Mouse (Mus musculus): ENCODE data around the gene Ptprm. TPM values are rescaled to one million over a fixed set of nuclear protein-coding genes. Genes with fewer than 3 reads are reported as not detected.

Ptprm gene
- polyA plus RNA-seq, 1 experiment from 2014 or later: 45.7 TPM

DNA sequence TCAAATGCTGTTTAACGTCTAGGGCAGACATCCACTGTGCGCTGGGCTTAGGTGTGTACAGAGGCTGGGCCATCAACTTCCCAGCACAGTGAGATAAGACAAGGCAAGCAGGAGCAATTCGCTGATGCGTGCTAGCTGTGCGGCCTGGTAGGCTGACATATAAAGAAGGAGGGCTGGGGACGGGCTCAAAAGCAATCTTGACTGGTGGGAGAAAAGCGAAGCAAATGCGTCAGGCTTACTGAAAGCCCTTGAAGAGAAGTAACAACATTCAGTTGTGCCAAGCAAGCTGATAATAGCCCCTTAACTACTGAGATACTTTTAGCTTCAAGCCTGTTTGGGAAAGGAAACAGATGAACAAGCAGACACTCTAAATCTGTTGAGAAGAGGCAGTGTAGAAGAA, 217.8 kb downstream of the Ptprm start:
- no peaks in the 10 kb centered on the region for H3K9me3 ChIP-seq (ENCODE audit: control insufficient read depth, low read length)
- no peak overlapping the region for H3K27ac ChIP-seq (ENCODE audit: low read length)
- ATAC-seq (ENCODE audit: low read depth): no peak
- H3K4me2 ChIP-seq (ENCODE audit: low read depth, low read length): no peak overlapping the region
- H3K36me3 ChIP-seq (ENCODE audit: control insufficient read depth, insufficient read depth, low read length): no peaks in the 10 kb centered on the region
- WGBS: 70% methylated on average over 8 of the region's 8 CpGs
- H3K27me3 ChIP-seq (ENCODE audit: control insufficient read depth, insufficient read depth, low read depth, low read length): no peaks in the 10 kb centered on the region
- H3K4me3 ChIP-seq (ENCODE audit: low read length): no peak overlapping the region
- no peak overlapping the region for H3K9ac ChIP-seq (ENCODE audit: low read length)
- peaks cover 21% of the 10 kb centered on the region for H3K4me1 ChIP-seq (replicated peaks; ENCODE audit: control insufficient read depth, insufficient read depth, low read length)

DNA sequence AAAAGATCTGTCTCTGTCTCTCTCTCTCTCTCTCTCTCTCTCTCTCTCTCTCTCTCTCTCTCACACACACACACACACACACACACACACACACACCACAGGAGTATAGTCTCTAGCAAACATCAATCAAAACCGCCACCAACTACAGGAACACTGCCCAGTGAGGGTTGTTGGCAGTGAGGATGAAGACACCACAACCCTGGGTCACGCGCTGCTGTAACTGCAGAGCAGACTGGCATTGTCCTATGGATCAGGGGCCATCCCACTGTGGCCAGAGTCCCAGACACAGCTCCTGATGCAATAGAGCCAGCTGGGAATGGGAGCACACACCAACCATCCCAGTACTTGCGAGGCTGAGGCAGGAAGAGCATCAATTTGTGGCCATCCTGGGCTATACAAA, 220.0 kb downstream of the Ptprm start:
- no peak; the same call in 1 of the 2 replicates for ATAC-seq (ENCODE audit: low read depth)
- H3K27me3 ChIP-seq (ENCODE audit: control insufficient read depth, insufficient read depth, low read depth, low read length): no peaks in the 10 kb centered on the region
- no peak overlapping the region for H3K9ac ChIP-seq (ENCODE audit: low read length)
- no peak overlapping the region for H3K4me2 ChIP-seq (ENCODE audit: low read depth, low read length)
- H3K9me3 ChIP-seq (ENCODE audit: control insufficient read depth, low read length): no peaks in the 10 kb centered on the region
- no peak overlapping the region for H3K4me3 ChIP-seq (ENCODE audit: low read length)
- H3K36me3 ChIP-seq (ENCODE audit: control insufficient read depth, insufficient read depth, low read length): no peaks in the 10 kb centered on the region
- WGBS: 74% methylated on average over 4 of the region's 4 CpGs
- H3K4me1 ChIP-seq (replicated peaks; ENCODE audit: control insufficient read depth, insufficient read depth, low read length): peaks cover 21% of the 10 kb centered on the region
- peak overlapping the region; percentile 42; the same call in 1 of the 2 replicates for H3K27ac ChIP-seq (ENCODE audit: low read length)

DNA sequence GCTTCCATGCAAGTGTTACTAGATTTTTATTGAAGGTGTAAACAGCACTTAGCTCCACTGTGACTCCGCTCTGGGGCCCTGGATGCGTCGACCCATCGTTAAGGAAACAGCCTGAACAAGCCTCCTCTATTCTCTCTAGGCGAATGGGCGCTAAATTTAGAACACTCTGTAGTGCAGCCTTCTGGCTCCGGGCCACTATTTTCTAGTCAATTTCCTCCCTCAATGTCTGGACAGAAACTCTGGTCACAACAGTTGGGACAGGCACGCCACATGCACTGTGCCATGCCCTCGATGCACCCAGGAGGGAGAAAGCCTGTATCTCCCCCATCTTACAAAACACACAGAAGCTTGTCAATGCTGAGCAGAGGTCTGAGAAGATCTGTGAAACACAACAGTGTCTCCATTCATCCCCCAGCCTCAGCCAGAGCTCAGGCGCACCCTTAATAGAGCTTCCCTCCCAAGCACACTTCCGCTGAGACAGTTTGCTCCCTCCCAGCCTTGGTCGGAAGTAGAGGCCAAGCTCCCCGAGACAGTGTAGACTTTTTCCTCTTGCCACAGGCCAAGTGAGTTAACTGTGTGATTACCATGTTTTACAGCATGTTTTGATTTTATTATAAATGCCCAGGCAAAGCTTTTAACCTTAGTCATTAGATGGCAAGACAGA, 220.7 kb downstream of the Ptprm start:
- WGBS: 11% methylated on average over 13 of the region's 13 CpGs
- Histone ChIP-seq H3K9ac (ENCODE audit: low read length) (no peak overlapping the region), H3K27ac (ENCODE audit: low read length) (peak overlapping the region; percentile 83)

DNA sequence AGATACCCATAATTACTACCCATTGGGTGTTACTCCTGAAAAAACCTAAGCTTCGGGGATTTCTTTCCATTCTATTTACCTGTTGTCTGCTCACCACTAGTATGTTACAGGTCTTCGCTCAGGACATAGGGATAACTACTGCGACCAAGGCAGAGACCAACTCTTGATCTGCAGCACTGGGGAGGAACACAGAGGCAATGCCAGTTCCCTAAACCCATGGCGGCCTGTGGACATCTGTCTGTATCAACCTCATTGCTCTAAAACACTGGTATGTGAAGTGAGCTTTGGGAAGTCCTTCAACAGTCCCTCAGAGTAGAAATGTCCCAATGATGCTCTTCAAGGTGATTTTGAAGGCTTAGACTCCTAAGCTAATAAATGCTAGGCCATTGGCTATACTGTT, 221.2 kb downstream of the Ptprm start:
- H3K4me1 ChIP-seq (replicated peaks; ENCODE audit: control insufficient read depth, insufficient read depth, low read length): peaks cover 25% of the 10 kb centered on the region
- H3K36me3 ChIP-seq (ENCODE audit: control insufficient read depth, insufficient read depth, low read length): no peaks in the 10 kb centered on the region
- H3K9me3 ChIP-seq (ENCODE audit: control insufficient read depth, low read length): no peaks in the 10 kb centered on the region
- no peak overlapping the region for H3K9ac ChIP-seq (ENCODE audit: low read length)
- 89% methylated on average over 4 of the region's 4 CpGs for WGBS
- no peaks in the 10 kb centered on the region for H3K27me3 ChIP-seq (ENCODE audit: control insufficient read depth, insufficient read depth, low read depth, low read length)
- no peak overlapping the region for H3K4me2 ChIP-seq (ENCODE audit: low read depth, low read length)
- peak overlapping the region; percentile 12; the same call in 1 of the 2 replicates for H3K27ac ChIP-seq (ENCODE audit: low read length)
- no peak overlapping the region for H3K4me3 ChIP-seq (ENCODE audit: low read length)
- ATAC-seq (ENCODE audit: low read depth): no peak; the same call in 1 of the 2 replicates

More for the DNA sequence above, 220.7 kb downstream of the Ptprm start:
- no peaks in the 10 kb centered on the region for H3K36me3 ChIP-seq (ENCODE audit: control insufficient read depth, insufficient read depth, low read length)
- peaks cover 21% of the 10 kb centered on the region for H3K4me1 ChIP-seq (replicated peaks; ENCODE audit: control insufficient read depth, insufficient read depth, low read length)
- H3K4me2 ChIP-seq (ENCODE audit: low read depth, low read length): peak overlapping the region; percentile 33; the same call in 1 of the 2 replicates
- no peak overlapping the region for H3K4me3 ChIP-seq (ENCODE audit: low read length)
- peak; percentile 92 for ATAC-seq (ENCODE audit: low read depth)
- H3K27me3 ChIP-seq (ENCODE audit: control insufficient read depth, insufficient read depth, low read depth, low read length): no peaks in the 10 kb centered on the region
- H3K9me3 ChIP-seq (ENCODE audit: control insufficient read depth, low read length): no peaks in the 10 kb centered on the region

DNA sequence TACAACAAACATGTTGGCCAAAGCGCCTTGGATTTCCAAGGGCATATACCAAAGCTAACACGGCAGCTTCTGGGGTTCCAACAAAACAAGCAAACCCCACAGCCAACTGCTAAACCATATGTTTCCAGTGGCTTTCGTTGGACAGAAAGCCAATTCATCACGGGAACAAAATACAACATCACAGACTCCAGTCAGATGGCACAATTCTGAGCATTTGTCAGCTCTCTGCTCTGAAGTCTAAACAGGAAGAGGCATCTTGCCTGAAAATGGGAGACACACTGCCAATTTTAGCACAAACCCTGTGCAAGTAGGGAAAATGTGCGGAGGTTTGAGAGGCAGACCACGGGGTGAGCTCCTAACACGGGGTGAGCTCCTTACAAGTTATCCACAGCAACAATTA, 226.7 kb downstream of the Ptprm start:
- H3K36me3 ChIP-seq (ENCODE audit: control insufficient read depth, insufficient read depth, low read length): no peaks in the 10 kb centered on the region
- no peak overlapping the region for H3K27ac ChIP-seq (ENCODE audit: low read length)
- no peaks in the 10 kb centered on the region for H3K9me3 ChIP-seq (ENCODE audit: control insufficient read depth, low read length)
- 0 out of 2 replicates have a peak, but pooled peaks have one; percentile 13 for ATAC-seq (ENCODE audit: low read depth)
- no peaks in the 10 kb centered on the region for H3K27me3 ChIP-seq (ENCODE audit: control insufficient read depth, insufficient read depth, low read depth, low read length)
- no peak overlapping the region for H3K4me3 ChIP-seq (ENCODE audit: low read length)
- no peak overlapping the region for H3K9ac ChIP-seq (ENCODE audit: low read length)
- WGBS: 45% methylated on average over 7 of the region's 7 CpGs
- H3K4me2 ChIP-seq (ENCODE audit: low read depth, low read length): no peak overlapping the region
- peaks cover 26% of the 10 kb centered on the region for H3K4me1 ChIP-seq (replicated peaks; ENCODE audit: control insufficient read depth, insufficient read depth, low read length)

DNA sequence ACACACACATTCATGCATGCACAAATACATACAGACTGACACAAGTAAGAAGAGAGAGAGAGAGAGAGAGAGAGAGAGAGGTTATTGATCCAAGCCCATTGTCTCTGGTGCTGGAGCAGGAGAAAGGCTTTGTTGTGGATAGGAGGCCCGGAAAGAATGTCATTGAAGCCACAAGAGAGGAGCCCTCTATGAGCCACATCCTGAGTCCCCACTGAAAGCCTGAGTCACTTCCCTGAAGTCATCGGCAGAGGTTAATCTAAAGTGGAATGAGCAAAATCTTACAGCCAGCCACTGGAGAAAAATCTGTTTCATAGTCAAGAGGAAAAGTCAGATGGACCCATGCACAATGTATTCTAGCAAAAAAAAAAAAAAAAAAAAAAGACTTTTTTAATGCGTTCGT, 228.7 kb downstream of the Ptprm start:
- Histone ChIP-seq H3K4me1 (replicated peaks; ENCODE audit: control insufficient read depth, insufficient read depth, low read length) (peaks cover 26% of the 10 kb centered on the region), H3K27ac (ENCODE audit: low read length) (no peak overlapping the region), H3K36me3 (ENCODE audit: control insufficient read depth, insufficient read depth, low read length) (no peaks in the 10 kb centered on the region), H3K4me3 (ENCODE audit: low read length) (no peak overlapping the region), H3K9ac (ENCODE audit: low read length) (no peak overlapping the region), H3K27me3 (ENCODE audit: control insufficient read depth, insufficient read depth, low read depth, low read length) (no peaks in the 10 kb centered on the region), H3K4me2 (ENCODE audit: low read depth, low read length) (no peak overlapping the region), H3K9me3 (ENCODE audit: control insufficient read depth, low read length) (no peaks in the 10 kb centered on the region)
- 71% methylated on average over 4 of the region's 4 CpGs for WGBS
- no peak for ATAC-seq (ENCODE audit: low read depth)

DNA sequence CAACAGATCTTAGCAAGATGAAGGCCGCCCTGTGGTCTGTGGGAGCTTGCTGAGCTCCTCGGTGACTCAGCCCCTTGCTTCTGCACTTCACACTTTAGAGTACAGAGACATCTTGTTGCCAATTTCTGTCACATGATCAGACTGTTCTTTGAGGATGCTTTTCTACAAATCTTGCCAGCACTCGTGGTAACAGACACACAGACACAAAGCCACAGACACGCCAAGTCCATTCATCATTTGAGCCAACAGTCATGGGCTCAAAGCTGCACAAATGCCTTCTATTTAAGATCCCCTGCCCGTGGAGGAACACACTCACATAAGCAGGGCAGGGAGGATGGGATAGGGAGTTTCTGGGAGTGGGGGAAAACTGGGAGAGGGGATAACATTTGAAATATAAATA, 230.0 kb downstream of the Ptprm start:
- H3K9ac ChIP-seq (ENCODE audit: low read length): no peak overlapping the region
- no peaks in the 10 kb centered on the region for H3K9me3 ChIP-seq (ENCODE audit: control insufficient read depth, low read length)
- no peaks in the 10 kb centered on the region for H3K27me3 ChIP-seq (ENCODE audit: control insufficient read depth, insufficient read depth, low read depth, low read length)
- peak; percentile 51; the same call in 1 of the 2 replicates for ATAC-seq (ENCODE audit: low read depth)
- no peaks in the 10 kb centered on the region for H3K36me3 ChIP-seq (ENCODE audit: control insufficient read depth, insufficient read depth, low read length)
- H3K27ac ChIP-seq (ENCODE audit: low read length): no peak overlapping the region
- H3K4me3 ChIP-seq (ENCODE audit: low read length): no peak overlapping the region
- 42% methylated on average over 5 of the region's 5 CpGs for WGBS
- H3K4me1 ChIP-seq (replicated peaks; ENCODE audit: control insufficient read depth, insufficient read depth, low read length): peaks cover 26% of the 10 kb centered on the region
- H3K4me2 ChIP-seq (ENCODE audit: low read depth, low read length): no peak overlapping the region

DNA sequence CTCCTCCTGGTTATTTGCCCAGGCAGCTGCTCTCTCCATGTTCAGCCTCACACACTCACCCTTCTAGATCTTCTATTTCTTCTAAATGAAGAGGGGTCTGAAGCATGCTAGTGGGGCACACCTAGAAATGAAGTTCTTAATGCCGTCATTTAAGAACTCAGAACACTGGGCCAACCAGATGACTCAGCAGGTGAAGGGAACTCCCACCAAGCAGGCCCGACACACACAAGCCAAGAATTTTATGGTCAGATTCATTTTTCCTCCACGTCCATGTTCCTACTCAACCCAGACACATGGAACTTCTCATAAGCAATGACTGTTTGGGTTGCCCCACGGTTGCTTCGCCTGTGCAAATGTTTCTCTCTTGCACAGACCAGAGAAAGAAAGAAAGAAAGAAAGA, 230.5 kb downstream of the Ptprm start:
- ATAC-seq (ENCODE audit: low read depth): no peak
- H3K27me3 ChIP-seq (ENCODE audit: control insufficient read depth, insufficient read depth, low read depth, low read length): no peaks in the 10 kb centered on the region

DNA sequence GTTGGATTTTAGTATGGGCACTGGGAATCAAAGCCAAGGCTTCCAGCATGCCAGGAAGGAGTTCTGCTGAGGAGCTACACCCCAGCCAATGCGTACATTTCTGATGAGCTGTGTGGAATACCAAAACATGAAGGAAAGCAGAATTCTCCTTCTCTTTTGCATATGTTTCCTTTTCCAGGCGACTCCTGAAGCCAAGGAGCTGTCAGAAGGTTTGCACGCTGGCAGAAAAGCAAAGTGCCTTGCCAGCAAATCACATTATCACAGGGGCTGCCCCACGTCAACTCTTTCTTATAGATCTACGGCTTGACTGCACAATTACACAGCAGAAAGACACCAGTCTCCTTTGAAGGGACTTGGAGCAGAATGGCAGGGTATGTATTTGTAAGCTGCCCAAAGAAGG, 233.4 kb downstream of the Ptprm start:
- Histone ChIP-seq H3K9ac (ENCODE audit: low read length) (no peak overlapping the region), H3K27ac (ENCODE audit: low read length) (no peak overlapping the region), H3K9me3 (ENCODE audit: control insufficient read depth, low read length) (no peaks in the 10 kb centered on the region), H3K27me3 (ENCODE audit: control insufficient read depth, insufficient read depth, low read depth, low read length) (no peaks in the 10 kb centered on the region), H3K4me3 (ENCODE audit: low read length) (no peak overlapping the region), H3K4me2 (ENCODE audit: low read depth, low read length) (no peak overlapping the region), H3K36me3 (ENCODE audit: control insufficient read depth, insufficient read depth, low read length) (no peaks in the 10 kb centered on the region), H3K4me1 (replicated peaks; ENCODE audit: control insufficient read depth, insufficient read depth, low read length) (peaks cover 11% of the 10 kb centered on the region)
- peak; percentile 47; the same call in 1 of the 2 replicates for ATAC-seq (ENCODE audit: low read depth)
- WGBS: 51% methylated on average over 5 of the region's 5 CpGs

More for the DNA sequence above, 230.5 kb downstream of the Ptprm start:
- WGBS: 68% methylated on average over 5 of the region's 5 CpGs
- Histone ChIP-seq H3K4me1 (replicated peaks; ENCODE audit: control insufficient read depth, insufficient read depth, low read length) (peaks cover 27% of the 10 kb centered on the region), H3K4me2 (ENCODE audit: low read depth, low read length) (no peak overlapping the region), H3K4me3 (ENCODE audit: low read length) (no peak overlapping the region), H3K9me3 (ENCODE audit: control insufficient read depth, low read length) (no peaks in the 10 kb centered on the region), H3K36me3 (ENCODE audit: control insufficient read depth, insufficient read depth, low read length) (no peaks in the 10 kb centered on the region), H3K27ac (ENCODE audit: low read length) (no peak overlapping the region), H3K9ac (ENCODE audit: low read length) (no peak overlapping the region)
